Mouse (Mus musculus): ENCODE results near the gene Tph2. TPM values are rescaled to one million over a fixed set of nuclear protein-coding genes. Genes with fewer than 3 reads are reported as not detected.
A peak's percentile ranks its signal among the peaks of the same experiment; 100 is the strongest.

Tph2 gene
- polyA plus RNA-seq, 1 experiment from 2014 or later = not detected

DNA sequence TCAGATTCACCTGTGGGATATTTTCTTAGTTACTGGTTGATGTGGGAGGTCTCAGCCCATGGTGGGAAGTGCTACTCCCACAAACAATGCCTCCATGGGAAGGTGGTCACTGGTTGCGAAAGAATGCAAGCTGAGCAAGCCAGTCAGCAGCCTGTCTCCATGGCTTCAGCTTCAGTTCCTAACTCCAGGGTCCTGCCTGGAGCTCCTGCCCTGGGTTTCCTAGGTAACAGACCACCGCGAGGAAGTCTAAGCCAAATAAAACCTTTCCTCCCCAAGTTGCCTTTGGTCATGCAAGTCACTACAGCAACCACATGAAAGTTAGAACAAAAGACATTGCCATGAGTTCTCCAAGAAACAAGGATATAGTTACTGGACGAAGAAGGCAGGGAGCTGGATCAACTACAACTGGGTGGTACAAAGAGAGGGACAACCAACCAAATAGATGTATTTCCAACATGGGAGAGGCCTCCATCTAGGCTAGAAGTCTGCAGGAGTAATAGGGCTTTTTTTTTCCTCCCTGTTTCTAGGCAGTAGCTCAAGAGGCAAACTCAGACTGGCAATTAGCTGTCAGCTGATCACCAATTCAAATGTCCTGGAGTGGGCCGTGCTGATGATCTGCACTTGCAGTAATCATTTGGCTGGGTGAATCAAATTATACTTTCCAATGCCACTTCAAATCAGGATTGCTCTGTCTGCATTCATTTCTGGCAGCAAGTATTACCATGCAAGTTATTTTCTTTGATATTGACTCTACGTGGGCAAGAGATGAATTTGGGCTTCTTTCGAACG is 115.5 kb downstream of the Tph2 start:
- TF ChIP-seq CTCF (IDR thresholded peaks at IDR 0.05) = no peak
- ATAC-seq (no peak), DNase-seq (ENCODE audit: low read depth, low spot score) (no peak)
- in situ Hi-C loops (cut with MboI; ENCODE audit: low pct_unique_long_range_greater_than_20kb) = no loop called here
- POLR2A ChIA-PET = no interaction called here
- no peaks in the 10 kb centered on the region for H3K27me3 ChIP-seq
- CTCF ChIA-PET = no interaction called here

GRCm38 (mm10) chr10:115063936-115064335 is 120.9 kb downstream of the Tph2 start:
- ChIA-PET CTCF (interaction anchor here (1.0 kb wide), 1 partner anchor 38 kb away, joined by 4 read pairs; no protein-coding TSS in a partner anchor), POLR2A (no interaction called here)
- ATAC-seq = no peak
- TF ChIP-seq CTCF (IDR thresholded peaks at IDR 0.05) = no peak
- in situ Hi-C loops (cut with MboI; ENCODE audit: low pct_unique_long_range_greater_than_20kb) = no loop called here
- no peak for DNase-seq (ENCODE audit: low read depth, low spot score)
- no peaks in the 10 kb centered on the region for H3K27me3 ChIP-seq

DNA sequence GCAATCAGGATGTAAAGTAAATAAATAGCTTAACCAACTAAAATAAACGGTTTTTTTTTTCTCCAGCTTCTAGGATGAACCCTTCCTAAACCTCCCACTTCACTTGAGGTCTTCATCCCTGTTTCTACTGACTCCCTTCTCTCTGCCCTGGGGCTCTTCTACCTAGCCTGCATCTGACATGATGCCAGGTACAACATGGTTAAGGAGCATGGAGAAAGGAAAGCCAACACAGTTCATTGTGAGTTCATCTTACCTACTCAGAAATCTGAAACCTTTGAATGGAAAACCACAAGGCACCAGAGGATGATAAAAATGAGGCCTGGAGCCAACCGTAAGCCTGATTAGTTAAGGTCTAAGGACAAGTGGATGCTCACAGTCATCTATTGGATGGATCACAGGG is 123.3 kb downstream of the Tph2 start:
- no peak for DNase-seq (ENCODE audit: low read depth, low spot score)
- POLR2A ChIA-PET = no interaction called here
- H3K27me3 ChIP-seq = no peaks in the 10 kb centered on the region
- CTCF ChIA-PET = no interaction called here
- in situ Hi-C loops (cut with MboI; ENCODE audit: low pct_unique_long_range_greater_than_20kb) = no loop called here
- ATAC-seq = no peak
- no peak for TF ChIP-seq CTCF (IDR thresholded peaks at IDR 0.05)

GRCm38 (mm10) chr10:115060759-115061158 is 124.1 kb downstream of the Tph2 start:
- ChIA-PET POLR2A (no interaction called here), CTCF (no interaction called here)
- no peak for ATAC-seq
- no peak for DNase-seq (ENCODE audit: low read depth, low spot score)
- in situ Hi-C loops (cut with MboI; ENCODE audit: low pct_unique_long_range_greater_than_20kb) = no loop called here
- H3K27me3 ChIP-seq = no peaks in the 10 kb centered on the region
- TF ChIP-seq CTCF (IDR thresholded peaks at IDR 0.05) = no peak

DNA sequence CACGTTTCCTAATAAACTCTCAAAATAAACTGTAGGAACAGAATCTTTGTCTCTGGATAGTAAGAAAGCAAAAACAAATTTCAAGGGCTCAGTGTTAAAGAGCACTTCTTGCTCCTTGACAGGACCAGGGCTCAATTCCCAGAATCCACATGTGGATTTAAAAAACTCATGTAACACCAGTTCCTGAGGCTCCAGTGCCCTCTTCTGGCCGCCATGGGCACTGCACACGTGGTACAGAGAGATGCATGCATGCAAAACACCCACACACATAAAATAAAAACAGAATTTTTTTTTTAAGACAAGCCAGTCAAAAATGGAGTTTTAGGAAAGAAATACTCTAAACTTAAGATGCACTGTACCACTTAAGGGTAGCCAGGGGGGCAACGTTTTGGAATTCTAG is 133.2 kb downstream of the Tph2 start:
- TF ChIP-seq CTCF (IDR thresholded peaks at IDR 0.05) = peak; percentile 62
- ChIA-PET CTCF (interaction anchor here (1.3 kb wide), 1 partner anchor 20 kb away, joined by 3 read pairs; no protein-coding TSS in a partner anchor), POLR2A (no interaction called here)
- DNase-seq (ENCODE audit: low read depth, low spot score) (no peak), ATAC-seq (no peak)
- no peaks in the 10 kb centered on the region for H3K27me3 ChIP-seq
- in situ Hi-C loops (cut with MboI; ENCODE audit: low pct_unique_long_range_greater_than_20kb) = no loop called here

GRCm38 (mm10) chr10:115050674-115051073 is 134.1 kb downstream of the Tph2 start:
- DNase-seq (ENCODE audit: low read depth, low spot score) (no peak), ATAC-seq (no peak)
- no peak for TF ChIP-seq CTCF (IDR thresholded peaks at IDR 0.05)
- H3K27me3 ChIP-seq = no peaks in the 10 kb centered on the region
- in situ Hi-C loops (cut with MboI; ENCODE audit: low pct_unique_long_range_greater_than_20kb) = no loop called here
- CTCF ChIA-PET = interaction anchor here (1.3 kb wide), 1 partner anchor 19 kb away, joined by 3 read pairs; no protein-coding TSS in a partner anchor
- POLR2A ChIA-PET = interaction anchor here (0.6 kb wide), 1 partner anchor 40 kb away, joined by 5 read pairs; no protein-coding TSS in a partner anchor

DNA sequence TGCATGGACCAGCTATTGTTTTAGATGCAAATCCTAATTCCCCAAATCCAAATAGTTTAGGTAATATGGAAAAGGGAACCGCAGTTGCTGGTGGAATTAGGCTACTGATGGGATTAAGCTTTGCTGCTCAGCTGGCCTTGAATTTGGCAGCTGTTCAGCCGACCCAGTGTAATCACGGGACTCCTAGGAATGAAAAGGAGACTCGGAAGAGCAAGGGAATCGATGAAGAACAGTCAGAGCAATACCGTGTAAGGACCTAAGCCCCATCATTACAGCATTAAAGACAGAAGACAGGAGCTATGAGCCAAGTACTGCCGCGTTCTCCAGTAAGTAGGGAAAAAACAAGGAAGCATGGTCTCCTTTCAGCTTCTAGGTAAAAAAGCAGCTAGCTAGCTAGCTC is 134.6 kb downstream of the Tph2 start:
- DNase-seq (ENCODE audit: low read depth, low spot score) (no peak), ATAC-seq (no peak)
- TF ChIP-seq CTCF (IDR thresholded peaks at IDR 0.05) = no peak
- ChIA-PET CTCF (interaction anchor here (1.3 kb wide), 1 partner anchor 18 kb away, joined by 3 read pairs; no protein-coding TSS in a partner anchor), POLR2A (interaction anchor here (0.6 kb wide), 1 partner anchor 41 kb away, joined by 5 read pairs; no protein-coding TSS in a partner anchor)
- in situ Hi-C loops (cut with MboI; ENCODE audit: low pct_unique_long_range_greater_than_20kb) = no loop called here
- H3K27me3 ChIP-seq = no peaks in the 10 kb centered on the region

GRCm38 (mm10) chr10:115048565-115048964 is 136.3 kb downstream of the Tph2 start:
- ChIA-PET POLR2A (no interaction called here), CTCF (no interaction called here)
- no peaks in the 10 kb centered on the region for H3K27me3 ChIP-seq
- ATAC-seq (no peak), DNase-seq (ENCODE audit: low read depth, low spot score) (no peak)
- in situ Hi-C loops (cut with MboI; ENCODE audit: low pct_unique_long_range_greater_than_20kb) = no loop called here
- no peak for TF ChIP-seq CTCF (IDR thresholded peaks at IDR 0.05)

GRCm38 (mm10) chr10:115035748-115036147 is 149.1 kb downstream of the Tph2 start:
- ATAC-seq (no peak), DNase-seq (ENCODE audit: low read depth, low spot score) (no peak)
- TF ChIP-seq CTCF (IDR thresholded peaks at IDR 0.05) = no peak
- no peaks in the 10 kb centered on the region for H3K27me3 ChIP-seq
- in situ Hi-C loops (cut with MboI; ENCODE audit: low pct_unique_long_range_greater_than_20kb) = no loop called here
- CTCF ChIA-PET = no interaction called here
- POLR2A ChIA-PET = no interaction called here

Other genes with a start within 250 kb of the Tph2 start
- gene Tbc1d15, start 66.4 kb upstream of the Tph2 start, polyA plus RNA-seq (2021) = 116 TPM
- gene Rab21, start 130.6 kb upstream of the Tph2 start, polyA plus RNA-seq (2021) = 58.2 TPM
- gene Tmem19, start 177.5 kb upstream of the Tph2 start, polyA plus RNA-seq (2021) = 29.5 TPM
- 11.5 TPM for gene Thap2, start 199.4 kb upstream of the Tph2 start, polyA plus RNA-seq (2021)
- 36.8 TPM for gene Zfc3h1, start 199.9 kb upstream of the Tph2 start, polyA plus RNA-seq (2021)

Measured in Patski (cell line).